Mouse (Mus musculus) hindbrain, embryonic 11.5 days (tissue): ENCODE data around the gene Pbld2. TPM values are rescaled to one million over a fixed set of nuclear protein-coding genes. Genes with fewer than 3 reads are reported as not detected.
A peak's percentile ranks its signal among the peaks of the same experiment; 100 is the strongest.

ENCODE experiments used
- ATAC-seq: fragments of 200-750 bp; cut with Nextera tagmentation; 2 replicates; pipeline ENCODE4 v1.8.0; 2017; ENCODE audit warnings: mild to moderate bottlenecking, moderate TSS enrichment, moderate library complexity; ENCODE audit not compliant: low FRiP score
- DNase-seq: peaks from one replicate; pipeline ENCODE4 v3.0.0-alpha.2; 2015; ENCODE audit warnings: low spot score
- H3K27ac ChIP-seq: fragments of 300-500 bp; sonication (generic); 2 replicates; pipeline ENCODE4 v1.5.1; 2014; ENCODE audit warnings: mild to moderate bottlenecking, low read depth, low read length
- H3K27me3 ChIP-seq: fragments of 300-500 bp; sonication (generic); 2 replicates; pipeline ENCODE4 v1.6.1; 2014; ENCODE audit warnings: mild to moderate bottlenecking, low read length, moderate library complexity, mixed read lengths; ENCODE audit not compliant: control insufficient read depth, insufficient read depth
- H3K36me3 ChIP-seq: fragments of 300-500 bp; sonication (generic); 2 replicates; pipeline ENCODE4 v1.6.1; 2014; ENCODE audit warnings: mild to moderate bottlenecking, low read length, moderate library complexity, mixed read lengths; ENCODE audit not compliant: control insufficient read depth, insufficient read depth
- H3K4me1 ChIP-seq: fragments of 300-500 bp; sonication (generic); replicated peaks from 2 replicates; pipeline ENCODE4 v1.6.1; 2014; ENCODE audit warnings: low read length, mixed read lengths; ENCODE audit not compliant: control insufficient read depth, insufficient read depth
- H3K4me2 ChIP-seq: fragments of 300-500 bp; sonication (generic); replicated peaks from 2 replicates; pipeline ENCODE4 v1.6.1; 2014; ENCODE audit warnings: mild to moderate bottlenecking, low read depth, low read length
- H3K4me3 ChIP-seq: fragments of 300-500 bp; sonication (generic); 2 replicates; pipeline ENCODE4 v1.5.1; 2014; ENCODE audit warnings: low read depth, low read length
- H3K9ac ChIP-seq: fragments of 300-500 bp; sonication (generic); 2 replicates; pipeline ENCODE4 v1.6.1; 2014; ENCODE audit warnings: low read depth, low read length
- H3K9me3 ChIP-seq: fragments of 300-500 bp; sonication (generic); 2 replicates; pipeline ENCODE4 v1.6.1; 2016; ENCODE audit warnings: low read length; ENCODE audit not compliant: control insufficient read depth
- WGBS: fragments of 180-500 bp; shearing (Covaris S2); extraction: QIAGEN DNeasy Blood & Tissue Kit; methylation state at CpG from one replicate; pipeline ENCODE4 v1.1.7; 2014; 5-methylcytosine and 5-hydroxymethylcytosine counted together
- polyA plus RNA-seq: library from polyadenylated mRNA; unstranded; fragments of >200 nt; fragmentation: Nextera tagmentation; extraction: Ambion mirVana; gene quantifications from 2 replicates; pipeline ENCODE4 v1.2.1, GENCODE M21; 2014

Gene Pbld2
- polyA plus RNA-seq, 1 experiment from 2014 or later = 1.3 TPM

- no peak overlapping the region for H3K4me3 ChIP-seq
- DNase-seq (no peak), ATAC-seq (no peak)
- H3K27ac ChIP-seq = no peak overlapping the region
- H3K9me3 ChIP-seq = no peaks in the 10 kb centered on the region
- no peak overlapping the region for H3K4me2 ChIP-seq
- H3K9ac ChIP-seq = no peak overlapping the region
- H3K4me1 ChIP-seq = no peaks in the 10 kb centered on the region
- 70% methylated on average over 12 of the region's 12 CpGs for WGBS
- no peaks in the 10 kb centered on the region for H3K36me3 ChIP-seq
- H3K27me3 ChIP-seq = no peaks in the 10 kb centered on the region
Observed at GRCm38 (mm10) chr10:63061266-63061665, 37.2 kb downstream of the Pbld2 start.

DNA sequence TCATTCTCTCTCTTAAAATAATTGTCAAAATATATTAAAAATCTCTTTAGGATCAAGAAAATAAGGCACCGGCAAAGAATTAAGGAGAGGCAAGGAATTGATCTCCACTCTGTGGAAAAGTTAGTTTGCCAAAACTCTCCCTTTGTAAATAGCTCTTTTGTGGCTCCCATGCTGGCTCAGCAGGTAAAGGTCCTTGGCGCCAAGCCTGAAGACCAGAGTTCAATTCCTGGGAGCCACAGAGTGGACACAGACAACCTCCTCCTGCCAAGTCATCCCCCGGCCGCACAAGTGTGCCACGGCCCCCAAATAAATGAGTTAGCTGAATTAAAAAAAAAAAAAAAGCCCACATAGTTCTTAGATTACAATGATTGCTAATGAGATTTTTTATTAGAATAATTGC is 38.6 kb downstream of the Pbld2 start:
- 92% methylated on average over 5 of the region's 5 CpGs for WGBS
- ATAC-seq = no peak
- no peak overlapping the region for H3K9ac ChIP-seq

DNA sequence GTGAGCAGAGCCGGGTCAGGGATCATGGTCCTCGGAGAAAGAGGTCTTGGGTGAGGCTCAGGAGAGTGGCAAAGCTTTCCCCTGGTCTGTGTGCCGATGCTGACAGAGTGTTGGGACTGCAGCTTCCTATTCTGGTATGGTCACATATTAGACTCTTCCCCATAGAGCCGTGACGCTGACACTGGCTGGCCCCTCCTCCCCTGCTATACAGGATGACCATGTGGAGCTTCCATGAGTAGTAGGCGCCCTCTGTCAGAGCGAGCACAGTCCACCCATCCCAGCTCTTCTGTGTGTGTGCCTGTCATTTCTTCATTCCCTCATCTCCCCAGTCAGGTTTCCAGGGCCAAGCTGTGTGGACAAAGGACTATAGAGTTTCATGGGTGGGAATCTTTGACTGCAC is 39.2 kb downstream of the Pbld2 start:
- Histone ChIP-seq H3K9me3 (no peaks in the 10 kb centered on the region), H3K9ac (no peak overlapping the region), H3K4me1 (no peaks in the 10 kb centered on the region), H3K27ac (no peak overlapping the region), H3K4me3 (no peak overlapping the region), H3K4me2 (no peak overlapping the region), H3K27me3 (no peaks in the 10 kb centered on the region), H3K36me3 (no peaks in the 10 kb centered on the region)
- no peak for ATAC-seq
- 76% methylated on average over 7 of the region's 7 CpGs for WGBS
- DNase-seq = no peak

More for the DNA sequence above, 38.6 kb downstream of the Pbld2 start:
- H3K4me1 ChIP-seq = no peaks in the 10 kb centered on the region
- H3K4me2 ChIP-seq = no peak overlapping the region
- H3K27ac ChIP-seq = no peak overlapping the region
- no peak for DNase-seq
- H3K27me3 ChIP-seq = no peaks in the 10 kb centered on the region
- no peak overlapping the region for H3K4me3 ChIP-seq
- H3K9me3 ChIP-seq = no peaks in the 10 kb centered on the region
- H3K36me3 ChIP-seq = no peaks in the 10 kb centered on the region

DNA sequence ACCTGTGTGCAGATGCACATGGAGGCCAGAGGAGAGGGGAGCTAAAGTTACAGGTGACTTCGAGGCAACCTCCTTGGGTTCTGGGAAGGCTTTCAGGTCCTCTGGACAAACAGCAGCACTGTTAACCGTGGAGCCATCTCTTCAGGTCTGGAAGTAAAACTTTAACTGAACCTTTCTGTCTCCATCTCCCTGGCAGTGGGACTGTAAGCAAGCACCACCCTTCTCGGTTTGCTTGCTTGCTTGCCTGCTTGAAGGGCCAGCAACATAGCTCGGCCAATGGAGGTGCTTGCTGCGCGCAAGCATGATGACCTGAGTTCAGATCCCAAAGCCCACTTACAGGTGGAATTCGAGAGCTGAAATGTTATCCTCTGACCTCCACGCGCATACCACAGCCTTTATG is 40.4 kb downstream of the Pbld2 start:
- H3K4me1 ChIP-seq = no peaks in the 10 kb centered on the region
- no peak overlapping the region for H3K4me2 ChIP-seq
- H3K9ac ChIP-seq = no peak overlapping the region
- H3K27me3 ChIP-seq = no peaks in the 10 kb centered on the region
- no peak overlapping the region for H3K4me3 ChIP-seq
- H3K27ac ChIP-seq = no peak overlapping the region
- WGBS = 83% methylated on average over 9 of the region's 9 CpGs
- H3K36me3 ChIP-seq = no peaks in the 10 kb centered on the region
- ATAC-seq (no peak), DNase-seq (no peak)
- no peaks in the 10 kb centered on the region for H3K9me3 ChIP-seq

- Histone ChIP-seq H3K4me3 (no peak overlapping the region), H3K9me3 (no peaks in the 10 kb centered on the region), H3K27ac (no peak overlapping the region), H3K36me3 (no peaks in the 10 kb centered on the region), H3K4me1 (no peaks in the 10 kb centered on the region), H3K27me3 (no peaks in the 10 kb centered on the region), H3K9ac (no peak overlapping the region), H3K4me2 (no peak overlapping the region)
- DNase-seq = no peak
- ATAC-seq = no peak
- WGBS = 72% methylated on average over 8 of the region's 8 CpGs
Observed at GRCm38 (mm10) chr10:63065561-63065960, 41.4 kb downstream of the Pbld2 start.

- 12% methylated on average over 5 of the region's 5 CpGs for WGBS
- no peak overlapping the region for H3K4me2 ChIP-seq
- ATAC-seq = peak; percentile 71
- no peak overlapping the region for H3K9ac ChIP-seq
- H3K4me3 ChIP-seq = no peak overlapping the region
- no peaks in the 10 kb centered on the region for H3K9me3 ChIP-seq
- H3K27me3 ChIP-seq = no peaks in the 10 kb centered on the region
- no peak overlapping the region for H3K27ac ChIP-seq
- no peaks in the 10 kb centered on the region for H3K36me3 ChIP-seq
- peak; percentile 83 for DNase-seq
- H3K4me1 ChIP-seq = no peaks in the 10 kb centered on the region
Observed at GRCm38 (mm10) chr10:63065988-63066387, 41.9 kb downstream of the Pbld2 start.

DNA sequence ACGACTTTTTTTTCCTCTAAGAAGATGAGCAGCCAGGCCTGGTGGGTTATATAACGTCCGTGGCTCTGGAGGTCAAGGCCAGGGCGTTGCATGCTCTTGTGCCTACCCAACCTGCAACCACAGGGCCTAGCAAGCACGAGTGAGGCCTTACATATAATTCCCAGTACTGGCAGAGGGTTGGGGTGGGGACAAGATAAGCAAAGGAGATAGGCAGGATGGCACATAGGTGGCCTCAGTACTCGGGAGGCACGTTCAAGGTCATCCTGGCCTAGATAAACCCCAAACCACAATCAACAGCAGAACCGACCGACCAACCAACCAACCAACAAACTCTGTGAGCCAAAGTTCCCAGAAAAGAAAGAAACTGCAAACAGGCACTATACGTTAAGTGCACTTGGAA is 62.2 kb downstream of the Pbld2 start:
- ATAC-seq = no peak
- Histone ChIP-seq H3K4me2 (no peak overlapping the region), H3K4me1 (peaks cover 3% of the 10 kb centered on the region; the same call in 1 of the 2 replicates), H3K9ac (no peak overlapping the region), H3K4me3 (no peak overlapping the region), H3K9me3 (no peaks in the 10 kb centered on the region), H3K36me3 (no peaks in the 10 kb centered on the region), H3K27me3 (no peaks in the 10 kb centered on the region), H3K27ac (no peak overlapping the region)
- DNase-seq = no peak
- 90% methylated on average over 10 of the region's 10 CpGs for WGBS

GRCm38 (mm10) chr10:63089103-63089757 is 65.1 kb downstream of the Pbld2 start:
- no peaks in the 10 kb centered on the region for H3K27me3 ChIP-seq
- H3K4me2 ChIP-seq = peak overlapping the region; percentile 48
- peaks cover 3% of the 10 kb centered on the region; the same call in 1 of the 2 replicates for H3K4me1 ChIP-seq
- no peak overlapping the region for H3K27ac ChIP-seq
- no peaks in the 10 kb centered on the region for H3K9me3 ChIP-seq
- H3K4me3 ChIP-seq = peak overlapping the region; percentile 19; the same call in 1 of the 2 replicates
- no peaks in the 10 kb centered on the region for H3K36me3 ChIP-seq
- DNase-seq = peak; percentile 36
- peak; percentile 40; the same call in 1 of the 2 replicates for ATAC-seq
- peak overlapping the region; percentile 45; the same call in 1 of the 2 replicates for H3K9ac ChIP-seq
- 25% methylated on average over 8 of the region's 8 CpGs for WGBS
